Mouse (Mus musculus): Measurements from ENCODE around the gene Ptprj.

Ptprj gene

GRCm38 (mm10) chr2:90559688-90560196 is 20.7 kb downstream of the Ptprj start:
- DNase-seq (ENCODE audit: low spot score) = no peak

- DNase-seq (ENCODE audit: low spot score) = no peak
These were observed 21.3 kb downstream of the Ptprj start for GRCm38 (mm10) chr2:90559015-90559687.

DNA sequence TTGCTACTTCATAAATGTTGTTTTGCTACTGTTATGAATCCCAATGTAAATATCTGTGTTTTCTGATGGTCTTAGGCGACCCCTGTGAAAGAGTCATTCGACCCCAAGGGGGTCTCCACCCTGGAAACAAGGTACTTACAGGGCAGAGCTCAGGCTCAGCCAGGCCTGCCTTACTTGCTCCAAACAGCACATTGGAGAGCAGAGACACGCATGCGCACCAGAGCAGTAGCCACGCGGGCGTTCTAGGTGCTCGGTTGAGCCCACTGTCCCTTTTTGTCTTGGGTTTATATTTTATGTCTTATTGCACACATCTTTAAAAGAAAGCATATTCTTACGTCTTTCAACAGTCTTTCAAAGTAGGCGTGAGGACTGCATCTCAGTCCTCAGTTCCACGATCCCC is 22.1 kb downstream of the Ptprj start:
- DNase-seq (ENCODE audit: low spot score) = no peak

- no peak for DNase-seq (ENCODE audit: low spot score)
These were observed 22.5 kb downstream of the Ptprj start for GRCm38 (mm10) chr2:90557913-90558312.

DNA sequence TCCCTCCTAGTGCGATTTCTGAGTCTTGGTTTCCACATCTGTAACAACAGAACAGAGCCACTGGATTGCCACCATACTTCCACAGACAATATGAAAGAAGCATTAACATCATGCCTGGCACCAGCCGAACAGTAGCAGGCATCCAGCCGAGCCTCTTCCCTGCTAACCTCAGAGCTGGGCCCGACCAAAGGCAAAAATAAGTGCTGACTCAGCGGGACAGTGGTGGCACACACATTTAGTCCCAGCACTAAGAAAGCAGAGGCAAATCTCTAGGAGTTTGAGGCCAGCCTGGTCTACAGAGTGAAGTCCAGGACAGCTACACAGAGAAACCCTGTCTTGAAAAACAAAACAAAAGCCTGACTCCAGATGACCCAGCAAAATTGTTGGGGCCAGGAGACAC is 24.7 kb downstream of the Ptprj start:
- DNase-seq (ENCODE audit: low spot score) = no peak

GRCm38 (mm10) chr2:90554806-90555205 is 25.6 kb downstream of the Ptprj start:
- no peak for DNase-seq (ENCODE audit: low spot score)

GRCm38 (mm10) chr2:90553861-90554260 is 26.6 kb downstream of the Ptprj start:
- DNase-seq (ENCODE audit: low spot score) = no peak

- DNase-seq (ENCODE audit: low spot score) = no peak
These were observed 29.8 kb downstream of the Ptprj start for GRCm38 (mm10) chr2:90550656-90551055.

DNA sequence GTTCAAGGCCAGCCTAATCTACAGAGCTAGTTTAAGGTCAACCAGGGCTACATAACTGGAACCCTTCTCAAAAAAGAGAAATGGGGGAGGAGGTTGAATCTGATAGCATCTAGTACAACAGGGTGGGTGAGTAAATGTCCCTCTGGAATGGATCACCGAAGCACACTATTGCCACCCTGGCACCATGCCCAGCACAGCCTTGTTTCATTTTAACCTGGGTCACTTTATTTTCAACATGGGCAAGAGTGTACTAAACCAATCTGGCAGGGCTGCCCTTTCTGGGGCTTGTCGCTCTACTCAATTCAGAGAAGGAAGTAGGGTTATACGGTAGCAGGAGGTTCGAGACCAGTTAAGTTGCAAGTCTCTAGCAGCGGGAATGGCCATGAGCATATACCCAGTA is 31.9 kb downstream of the Ptprj start:
- no peak for DNase-seq (ENCODE audit: low spot score)

GRCm38 (mm10) chr2:90547144-90547609 is 33.3 kb downstream of the Ptprj start:
- no peak for DNase-seq (ENCODE audit: low spot score)

GRCm38 (mm10) chr2:90545261-90545660 is 35.2 kb downstream of the Ptprj start:
- DNase-seq (ENCODE audit: low spot score) = no peak

GRCm38 (mm10) chr2:90543989-90544388 is 36.5 kb downstream of the Ptprj start:
- DNase-seq (ENCODE audit: low spot score) = no peak

DNA sequence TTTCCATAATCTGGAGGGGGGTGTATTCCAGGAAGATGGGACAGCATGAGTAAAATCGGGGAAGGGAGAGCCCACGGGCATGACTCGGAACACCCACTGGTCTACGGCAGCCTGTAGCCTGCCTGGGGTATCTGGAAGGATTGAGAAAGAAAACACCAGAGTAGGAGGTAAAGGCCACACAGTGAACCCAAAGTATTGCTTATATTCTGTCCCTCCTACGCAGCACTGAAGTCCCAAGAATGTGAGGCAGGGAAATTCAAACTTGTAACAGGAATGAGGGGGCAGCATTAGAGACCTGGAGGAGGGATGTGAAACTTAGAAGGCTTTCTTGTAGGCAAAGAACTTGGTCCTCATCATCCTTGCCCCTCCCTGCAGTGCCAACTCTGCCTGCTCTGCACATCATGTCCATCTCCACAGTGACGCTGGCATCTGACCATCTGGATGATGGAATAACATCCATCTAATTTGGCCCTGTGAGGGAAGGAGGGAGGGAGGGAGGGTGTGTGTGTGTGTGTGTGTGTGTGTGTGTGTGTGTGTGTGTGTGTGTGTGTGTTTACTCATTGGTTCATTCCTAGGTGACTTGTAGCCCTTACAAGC is 37.2 kb downstream of the Ptprj start:
- DNase-seq (ENCODE audit: low spot score) = no peak

- no peak for DNase-seq (ENCODE audit: low spot score)
These were observed 37.8 kb downstream of the Ptprj start for GRCm38 (mm10) chr2:90542656-90543055.

GRCm38 (mm10) chr2:90539206-90539605 is 41.2 kb downstream of the Ptprj start:
- no peak for DNase-seq (ENCODE audit: low spot score)

- DNase-seq (ENCODE audit: low spot score) = no peak
These were observed 43.2 kb downstream of the Ptprj start for GRCm38 (mm10) chr2:90537244-90537643.

DNA sequence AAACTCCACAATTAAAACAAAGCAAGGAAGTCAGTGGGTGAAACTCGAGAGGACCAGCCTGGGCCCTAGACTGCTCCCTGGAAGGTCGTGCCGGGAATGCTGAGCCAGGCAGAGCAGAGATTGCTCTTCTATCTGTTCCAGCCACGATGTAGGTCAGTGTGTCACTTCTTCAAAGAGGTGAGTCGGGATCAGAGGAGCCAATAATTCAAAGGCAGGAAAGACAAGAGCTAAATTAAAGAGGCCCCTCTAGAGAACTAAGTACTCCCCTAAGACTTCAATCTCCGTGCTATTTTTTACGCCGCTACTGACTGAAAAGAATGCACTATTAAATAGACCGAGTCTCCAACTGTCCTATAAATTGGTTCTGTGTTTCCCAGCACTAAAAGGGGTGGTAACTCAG is 43.9 kb downstream of the Ptprj start:
- DNase-seq (ENCODE audit: low spot score) = no peak

- DNase-seq (ENCODE audit: low spot score) = no peak
These were observed 45.7 kb downstream of the Ptprj start for GRCm38 (mm10) chr2:90534751-90535150.

DNA sequence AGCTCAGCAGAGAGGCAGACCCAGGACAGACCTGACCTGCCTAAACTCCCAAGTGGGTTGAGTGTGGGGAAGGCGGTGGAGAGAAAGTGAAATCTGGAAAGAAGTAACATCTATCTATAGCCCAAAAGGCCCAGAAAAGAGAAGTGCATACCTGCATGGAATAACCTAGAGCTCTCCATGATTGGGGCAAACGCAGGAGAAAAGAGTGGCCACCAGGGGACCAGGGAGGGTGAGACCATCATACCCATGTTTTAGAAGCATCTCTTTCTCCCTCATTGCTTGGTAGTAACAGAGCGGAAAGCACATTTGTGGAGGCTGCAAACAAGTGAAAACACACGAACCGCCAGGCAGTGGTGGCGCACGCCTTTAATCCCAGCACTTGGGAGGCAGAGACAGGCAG is 46.5 kb downstream of the Ptprj start:
- no peak for DNase-seq (ENCODE audit: low spot score)

DNA sequence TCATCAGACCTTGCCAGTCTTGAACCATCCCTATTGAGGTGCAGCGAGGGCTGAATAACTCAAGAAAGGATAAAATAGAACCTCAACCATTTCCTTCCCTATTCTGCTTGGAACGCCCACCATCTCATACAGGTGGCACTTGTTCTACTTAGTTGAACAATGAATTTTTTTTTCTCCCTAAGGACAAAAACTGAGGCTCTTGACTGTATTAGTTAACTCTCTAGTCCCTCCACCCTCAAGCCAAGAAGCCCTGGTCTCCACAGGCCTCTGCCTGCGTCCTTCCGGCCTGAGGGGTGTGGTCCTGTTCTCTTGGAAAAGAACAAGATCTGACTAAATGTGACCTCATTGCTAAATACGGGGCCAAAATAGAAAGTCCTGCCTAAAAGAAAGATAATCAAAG is 48.4 kb downstream of the Ptprj start:
- no peak for DNase-seq (ENCODE audit: low spot score)

DNA sequence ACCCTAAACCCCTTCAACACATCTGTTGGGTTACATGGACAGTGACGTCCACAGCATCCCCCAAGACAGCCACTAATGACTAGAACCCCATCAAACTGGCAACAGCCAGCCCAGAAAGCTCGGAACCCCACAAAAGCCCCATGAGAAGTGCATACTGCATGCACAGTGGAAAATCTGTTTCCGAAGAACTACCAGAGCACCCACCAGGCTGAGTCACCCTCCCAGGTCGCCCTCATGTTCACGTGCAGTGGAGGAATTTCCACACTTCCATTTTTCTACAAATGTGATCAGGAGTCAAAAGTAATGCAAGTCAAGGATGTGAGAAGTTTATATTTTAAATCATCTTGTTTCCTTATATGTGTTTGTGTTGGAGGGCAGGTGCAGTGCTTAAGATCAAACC is 52.3 kb downstream of the Ptprj start:
- DNase-seq (ENCODE audit: low spot score) = no peak

DNA sequence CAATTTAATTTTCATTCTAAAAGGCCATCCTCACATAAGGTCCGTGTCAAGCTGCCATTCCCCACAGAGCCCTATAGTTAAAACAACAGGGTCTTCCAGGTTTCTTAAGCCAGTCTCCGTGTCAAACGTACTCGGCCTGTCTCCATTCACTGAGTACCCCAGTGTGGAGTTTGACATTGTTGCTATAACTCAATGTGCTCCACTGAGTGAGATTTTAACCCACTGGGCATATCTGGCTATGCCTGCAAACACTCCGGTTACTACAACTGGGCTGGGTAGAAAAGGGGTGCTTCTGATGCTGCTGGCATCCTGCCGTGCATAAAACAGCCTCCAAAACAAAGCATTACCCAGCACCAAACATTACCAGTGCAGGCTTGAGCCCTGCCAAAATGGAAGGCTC is 53.5 kb downstream of the Ptprj start:
- no peak for DNase-seq (ENCODE audit: low spot score)

GRCm38 (mm10) chr2:90526564-90526963 is 53.9 kb downstream of the Ptprj start:
- DNase-seq (ENCODE audit: low spot score) = peak; percentile 49

DNA sequence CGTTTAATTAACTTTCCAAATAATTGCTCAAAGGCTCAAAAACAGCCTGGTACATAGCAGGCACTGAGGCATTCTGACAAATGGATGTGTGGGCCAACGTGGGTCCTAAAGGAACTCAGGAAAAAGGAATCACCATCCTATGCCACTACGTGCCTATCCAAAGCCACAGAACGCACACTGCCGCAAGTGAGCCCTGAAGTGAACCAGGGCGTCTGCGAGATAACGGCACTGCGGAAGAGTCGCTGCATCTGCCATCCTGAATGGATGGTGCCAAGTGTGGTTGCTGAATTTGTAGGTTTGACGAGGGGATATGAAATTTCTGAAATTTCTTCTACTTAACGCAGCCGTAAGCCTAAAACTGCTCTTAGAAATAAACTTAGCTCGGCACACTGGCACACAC is 54.6 kb downstream of the Ptprj start:
- DNase-seq (ENCODE audit: low spot score) = no peak

All from urinary bladder, postnatal 25 days (tissue).